Mouse (Mus musculus): ENCODE measurements around the gene Six5. TPM values are rescaled to one million over a fixed set of nuclear protein-coding genes. Genes with fewer than 3 reads are reported as not detected.
"Not testable (repeated sequence)": the region's sequence is repeated elsewhere in the genome, so short reads cannot be mapped to it uniquely, and the experiment has no call there.

Gene Six5
- 14.5 and 17.2 TPM in 2 replicates for polyA plus RNA-seq (2012; rRNA removed)

- no peak for DNase-seq (ENCODE audit: low read depth, low spot score)
- WGBS, result 1% methylated on average over 33 of the region's 36 CpGs
Measured at GRCm38 (mm10) chr7:19094471-19094825, at the start of gene Six5. TSS of gene Six5 (plus strand) at chr7:19094594.

- WGBS, result 89% methylated on average over 6 of the region's 6 CpGs
- no peak for DNase-seq (ENCODE audit: low read depth, low spot score)
Measured at GRCm38 (mm10) chr7:19044616-19045015, 49.8 kb upstream of the Six5 start.

- WGBS, result 86% methylated on average over 11 of the region's 11 CpGs
- no peak for DNase-seq (ENCODE audit: low read depth, low spot score)
Measured at GRCm38 (mm10) chr7:19046286-19047069, 47.9 kb upstream of the Six5 start.

- 89% methylated on average over 14 of the region's 14 CpGs for WGBS
- no peak for DNase-seq (ENCODE audit: low read depth, low spot score)
Measured at GRCm38 (mm10) chr7:19048006-19048527, 46.3 kb upstream of the Six5 start.

- 85% methylated on average over 5 of the region's 5 CpGs for WGBS
- no peak for DNase-seq (ENCODE audit: low read depth, low spot score)
Measured at GRCm38 (mm10) chr7:19049252-19049651, 45.1 kb upstream of the Six5 start.

- 82% methylated on average over 8 of the region's 8 CpGs for WGBS
- DNase-seq (ENCODE audit: low read depth, low spot score), result no peak
Measured at GRCm38 (mm10) chr7:19050172-19050571, 44.2 kb upstream of the Six5 start.

GRCm38 (mm10) chr7:19051161-19051560 lies 43.2 kb upstream of the Six5 start:
- no peak for DNase-seq (ENCODE audit: low read depth, low spot score)
- WGBS, result 67% methylated on average over 4 of the region's 4 CpGs

GRCm38 (mm10) chr7:19052345-19053135 lies 41.9 kb upstream of the Six5 start:
- DNase-seq (ENCODE audit: low read depth, low spot score), result no peak
- 89% methylated on average over 15 of the region's 15 CpGs for WGBS

GRCm38 (mm10) chr7:19053136-19053532 lies 41.3 kb upstream of the Six5 start:
- 86% methylated on average over 7 of the region's 7 CpGs for WGBS
- no peak for DNase-seq (ENCODE audit: low read depth, low spot score)

- whole genome bisulfite sequencing, result 44% methylated on average over 33 of the region's 33 CpGs
Measured at GRCm38 (mm10) chr7:19054047-19054776, 40.2 kb upstream of the Six5 start, which contains the start of gene Rsph6a. TSS of gene Rsph6a (plus strand) at chr7:19054690.

GRCm38 (mm10) chr7:19054777-19055076 lies 39.7 kb upstream of the Six5 start:
- WGBS, result 86% methylated on average over 9 of the region's 9 CpGs
- no peak for DNase-seq (ENCODE audit: low read depth, low spot score)

More at GRCm38 (mm10) chr7:19054047-19054776, 40.2 kb upstream of the Six5 start, which contains the start of gene Rsph6a:
- no peak for DNase-seq (ENCODE audit: low read depth, low spot score)

GRCm38 (mm10) chr7:19055108-19055507 lies 39.3 kb upstream of the Six5 start:
- WGBS, result 90% methylated on average over 8 of the region's 8 CpGs
- DNase-seq (ENCODE audit: low read depth, low spot score), result no peak

- WGBS, result 87% methylated on average over 10 of the region's 10 CpGs
- DNase-seq (ENCODE audit: low read depth, low spot score), result no peak
Measured at GRCm38 (mm10) chr7:19057405-19057804, 37.0 kb upstream of the Six5 start.

- 51% methylated on average over 13 of the region's 13 CpGs for WGBS
Measured at GRCm38 (mm10) chr7:19065896-19066295, 28.5 kb upstream of the Six5 start.

GRCm38 (mm10) chr7:19067063-19067462 lies 27.3 kb upstream of the Six5 start:
- no peak for DNase-seq (ENCODE audit: low read depth, low spot score)
- WGBS, result 32% methylated on average over 14 of the region's 14 CpGs

More at GRCm38 (mm10) chr7:19065896-19066295, 28.5 kb upstream of the Six5 start:
- no peak for DNase-seq (ENCODE audit: low read depth, low spot score)

- DNase-seq (ENCODE audit: low read depth, low spot score), result no peak
- 53% methylated on average over 14 of the region's 14 CpGs for WGBS
Measured at GRCm38 (mm10) chr7:19067935-19068334, 26.5 kb upstream of the Six5 start.

GRCm38 (mm10) chr7:19068707-19069106 lies 25.7 kb upstream of the Six5 start:
- WGBS, result 0% methylated on average over 2 of the region's 2 CpGs
- DNase-seq (ENCODE audit: low read depth, low spot score), result no peak

GRCm38 (mm10) chr7:19069500-19069899 lies 24.9 kb upstream of the Six5 start:
- 54% methylated on average over 3 of the region's 3 CpGs for WGBS
- DNase-seq (ENCODE audit: low read depth, low spot score), result no peak

- 23% methylated on average over 3 of the region's 3 CpGs for WGBS
- not testable (repeated sequence) for DNase-seq (ENCODE audit: low read depth, low spot score)
Measured at GRCm38 (mm10) chr7:19071024-19071423, 23.4 kb upstream of the Six5 start.

- DNase-seq (ENCODE audit: low read depth, low spot score), result no peak
- WGBS, result 78% methylated on average over 9 of the region's 9 CpGs
Measured at GRCm38 (mm10) chr7:19073504-19073903, 20.9 kb upstream of the Six5 start.
